Mouse (Mus musculus) embryonic fibroblast, embryonic 13.5 days (primary cell): ENCODE measurements at regions not wholly inside any gene's neighbourhood (a gene's known extent, or its start where the extent isn't known, plus 50 kb on each side); places are given as distances from the start of the nearest gene placed in this dataset.

Experiments
- H3K27ac ChIP-seq: 2 replicates; pipeline ENCODE4 v1.5.1; 2012; ENCODE audit warnings: low read length, control low read depth, inconsistent platforms; ENCODE audit not compliant: insufficient read depth
- H3K4me1 ChIP-seq: 2 replicates; pipeline ENCODE4 v1.6.1; 2011; ENCODE audit warnings: low read length; ENCODE audit not compliant: control insufficient read depth, insufficient read depth
- H3K4me3 ChIP-seq: 2 replicates; pipeline ENCODE4 v1.5.1; 2011; ENCODE audit warnings: mild to moderate bottlenecking, control low read depth, low read length; ENCODE audit not compliant: insufficient read depth
- CTCF ChIP-seq: IDR thresholded peaks from 2 replicates; pipeline ENCODE4 v1.5.1; 2011; ENCODE audit warnings: mild to moderate bottlenecking, control low read depth, low read length, moderate library complexity, borderline replicate concordance; ENCODE audit not compliant: insufficient read depth
- POLR2A ChIP-seq: IDR thresholded peaks from 2 replicates; pipeline ENCODE4 v1.6.1; 2011; ENCODE audit warnings: low read depth, mild to moderate bottlenecking, control low read depth, low read length, moderate library complexity

DNA sequence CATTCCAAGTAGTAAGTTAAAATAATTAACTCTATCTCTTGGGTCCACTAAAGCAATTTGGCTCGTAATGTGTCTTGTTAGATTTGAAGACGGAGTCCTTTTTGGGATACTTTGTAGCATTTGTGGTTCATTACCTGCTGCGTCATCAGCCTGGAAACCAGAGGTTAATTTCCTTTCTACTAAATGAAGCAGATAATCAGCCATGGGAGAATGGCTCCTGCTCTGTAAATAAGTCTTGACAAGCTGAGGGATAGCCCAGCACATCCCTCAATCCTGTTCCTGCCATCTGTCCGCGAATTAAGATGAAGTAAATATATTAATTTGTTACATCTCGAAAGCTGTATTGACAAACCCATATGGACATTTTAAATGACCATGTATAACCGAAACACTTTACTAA, 899.6 kb downstream of the Fam19a2 start:
- Histone ChIP-seq H3K4me3 (no peak overlapping the region), H3K27ac (no peak overlapping the region), H3K4me1 (no peaks in the 10 kb centered on the region)
- TF ChIP-seq POLR2A (no peak), CTCF (no peak)

GRCm38 (mm10) chr10:124175598-124175997, 911.8 kb downstream of the Fam19a2 start:
- Histone ChIP-seq H3K4me3 (no peak overlapping the region), H3K4me1 (no peaks in the 10 kb centered on the region), H3K27ac (no peak overlapping the region)
- no peak for TF ChIP-seq CTCF
- no peak for TF ChIP-seq POLR2A

GRCm38 (mm10) chr10:124208317-124208716, 944.5 kb downstream of the Fam19a2 start:
- Histone ChIP-seq H3K27ac (no peak overlapping the region), H3K4me1 (no peaks in the 10 kb centered on the region), H3K4me3 (no peak overlapping the region)
- no peak for TF ChIP-seq POLR2A
- TF ChIP-seq CTCF = no peak

- H3K4me3 ChIP-seq = no peak overlapping the region
- no peaks in the 10 kb centered on the region for H3K4me1 ChIP-seq
- H3K27ac ChIP-seq = no peak overlapping the region
- TF ChIP-seq POLR2A (no peak), CTCF (no peak)
These were observed 955.7 kb downstream of the Fam19a2 start for GRCm38 (mm10) chr10:124219461-124219860.

DNA sequence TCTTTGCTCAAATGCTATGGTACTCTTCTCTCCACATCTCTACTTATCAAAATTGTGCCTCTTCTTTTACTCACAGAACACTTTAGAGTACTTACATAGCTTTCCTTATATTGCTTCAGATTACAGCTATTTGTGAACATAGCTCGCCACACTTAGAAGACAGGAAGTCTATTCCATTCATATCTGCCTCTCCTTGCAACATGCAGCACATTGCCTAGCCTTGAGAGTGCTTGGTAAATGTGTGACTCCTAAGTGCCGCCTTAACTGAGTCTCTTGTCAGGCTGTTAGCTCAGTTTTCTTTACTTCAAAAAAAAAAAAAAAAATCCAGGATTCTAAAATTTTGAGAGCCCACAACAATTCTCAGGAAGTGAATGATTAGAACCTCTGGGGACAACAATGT, 958.3 kb downstream of the Fam19a2 start:
- Histone ChIP-seq H3K4me3 (no peak overlapping the region), H3K4me1 (no peaks in the 10 kb centered on the region), H3K27ac (no peak overlapping the region)
- no peak for TF ChIP-seq POLR2A
- no peak for TF ChIP-seq CTCF

GRCm38 (mm10) chr10:124227061-124227460, 963.3 kb downstream of the Fam19a2 start:
- Histone ChIP-seq H3K27ac (no peak overlapping the region), H3K4me3 (no peak overlapping the region), H3K4me1 (no peaks in the 10 kb centered on the region)
- no peak for TF ChIP-seq POLR2A
- no peak for TF ChIP-seq CTCF

DNA sequence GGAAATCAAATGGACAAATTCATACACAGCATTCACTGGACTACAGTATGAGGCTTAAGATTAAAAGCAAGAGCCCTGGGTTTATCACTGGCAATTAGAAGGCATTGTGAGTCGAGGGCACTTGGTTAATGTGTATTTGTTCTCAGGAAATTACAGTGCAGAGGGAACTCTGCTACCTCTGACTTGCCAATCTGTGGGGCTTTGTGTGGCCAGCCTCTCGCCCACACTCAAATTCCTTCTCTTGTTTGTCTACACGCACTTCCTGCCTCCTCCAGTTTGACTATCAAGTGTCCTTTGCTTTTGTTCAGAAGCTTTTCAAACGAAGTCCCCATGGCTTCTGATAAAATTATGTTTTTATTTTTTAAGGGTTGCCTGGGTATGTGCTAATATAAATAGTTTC, 985.6 kb downstream of the Fam19a2 start:
- TF ChIP-seq CTCF (no peak), POLR2A (no peak)
- no peak overlapping the region for H3K27ac ChIP-seq

GRCm38 (mm10) chr10:124250004-124250403, 986.2 kb downstream of the Fam19a2 start:
- TF ChIP-seq CTCF = no peak
- TF ChIP-seq POLR2A = no peak
- Histone ChIP-seq H3K4me3 (no peak overlapping the region), H3K27ac (no peak overlapping the region), H3K4me1 (no peaks in the 10 kb centered on the region; the same call in 1 of the 2 replicates)

More for the DNA sequence above, 985.6 kb downstream of the Fam19a2 start:
- H3K4me3 ChIP-seq = no peak overlapping the region
- no peaks in the 10 kb centered on the region; the same call in 1 of the 2 replicates for H3K4me1 ChIP-seq

GRCm38 (mm10) chr10:124288301-124288995, 1024.7 kb downstream of the Fam19a2 start:
- TF ChIP-seq CTCF = no peak
- no peak for TF ChIP-seq POLR2A
- Histone ChIP-seq H3K27ac (peak overlapping the region; percentile 68), H3K4me1 (no peaks in the 10 kb centered on the region), H3K4me3 (peak overlapping the region; percentile 25; the same call in 1 of the 2 replicates)

- TF ChIP-seq POLR2A (no peak), CTCF (no peak)
- H3K4me1 ChIP-seq = no peaks in the 10 kb centered on the region
- no peak overlapping the region for H3K27ac ChIP-seq
- H3K4me3 ChIP-seq = no peak overlapping the region
These were observed 1033.4 kb downstream of the Fam19a2 start for GRCm38 (mm10) chr10:124297198-124297677.
